Mouse (Mus musculus) C2C12 (cell line): ENCODE measurements at regions not wholly inside any gene's neighbourhood (a gene's known extent, or its start where the extent isn't known, plus 50 kb on each side); places are given as distances from the start of the nearest gene placed in this dataset.

ENCODE experiments used
- CTCF ChIP-seq: IDR thresholded peaks from one replicate; pipeline ENCODE4 v1.5.1; 2011; ENCODE audit not compliant: control insufficient read depth, insufficient read depth, insufficient read length
- MYOD1 ChIP-seq: IDR thresholded peaks from one replicate; pipeline ENCODE4 v1.6.1; 2011; ENCODE audit warnings: low read depth; ENCODE audit not compliant: control insufficient read depth, insufficient read length
- MYOG ChIP-seq: IDR thresholded peaks from one replicate; pipeline ENCODE4 v1.6.1; 2011; ENCODE audit not compliant: control insufficient read depth, insufficient read length; ENCODE audit errors: extremely low read depth
- USF1 ChIP-seq: IDR thresholded peaks from one replicate; pipeline ENCODE4 v1.6.1; 2011; ENCODE audit warnings: low read depth, mild to moderate bottlenecking, control low read depth, moderate library complexity

- TF ChIP-seq CTCF (no peak), USF1 (no peak), MYOD1 (no peak), MYOG (no peak)
Measured at GRCm38 (mm10) chr5:46054850-46055249, 197.4 kb upstream of the Lcorl start.
